Comparison of ENCODE assay signal across 23 mouse cellular contexts in the genomic region with DNA sequence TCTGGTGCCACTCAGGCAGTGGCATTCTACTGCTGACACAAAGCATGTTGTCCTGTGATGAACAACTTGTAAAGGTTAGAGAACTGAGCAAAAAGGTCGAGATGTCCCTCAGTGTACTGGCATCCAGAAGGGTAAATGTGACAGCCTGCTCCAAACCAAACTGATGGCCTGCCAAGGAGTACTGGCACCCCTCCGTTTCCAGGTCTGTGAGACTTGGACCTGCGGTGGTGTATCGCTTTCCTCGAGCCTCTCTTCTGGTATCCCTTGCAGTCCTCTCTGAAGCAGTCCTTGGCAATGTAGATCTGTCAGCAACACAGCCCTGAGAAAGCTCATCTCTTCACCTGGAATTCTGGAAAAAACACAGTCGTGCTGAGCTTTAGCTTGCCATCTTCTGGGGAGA. TPM values are rescaled to one million over a fixed set of nuclear protein-coding genes. Genes with fewer than 3 reads are reported as not detected.
DNase-seq lines count a peak whose midpoint lies in the region; ATAC-seq and TF ChIP-seq lines count a peak whose summit lies in the region.
"Had no signal": no experiment of that assay in that cellular context is flagged by ENCODE, and none has a peak within 500 bp of the region (broad histone marks: within the 10 kb centered on the region; RNA-seq: fewer than 3 reads in every experiment).

No protein-coding gene starts in this region.

- no peaks in the 10 kb centered on the region for H3K9me3 ChIP-seq in hindbrain, embryonic 14.5 days (ENCODE audit: control insufficient read depth, low read length)
- no peaks in the 10 kb centered on the region for H3K9me3 ChIP-seq in forebrain, embryonic 14.5 days (replicated peaks; ENCODE audit: control insufficient read depth, low read length)
- H3K9me3 ChIP-seq: forebrain, embryonic 13.5 days; heart, embryonic 15.5 days; liver, embryonic 13.5 days; midbrain, embryonic 12.5 days; neural tube, embryonic 15.5 days; stomach, embryonic 15.5 days had no signal

- no peak overlapping the region for H3K4me3 ChIP-seq in gastrocnemius, adult 2 months
- no peak overlapping the region for H3K4me3 ChIP-seq in hindbrain, embryonic 14.5 days (replicated peaks; ENCODE audit: low read length)
- no peak overlapping the region for H3K4me3 ChIP-seq in forebrain, embryonic 14.5 days (ENCODE audit: low read depth, low read length)
- H3K4me3 ChIP-seq: forebrain, embryonic 13.5 days; heart, embryonic 15.5 days; liver, embryonic 13.5 days; midbrain, embryonic 12.5 days; neural tube, embryonic 15.5 days; stomach, embryonic 15.5 days had no signal

- no peak for ATAC-seq in hindbrain, embryonic 14.5 days (ENCODE audit: low FRiP score)
- no peak for ATAC-seq in forebrain, embryonic 14.5 days
- ATAC-seq: forebrain, embryonic 13.5 days; hindbrain, embryonic 16.5 days; intestine, postnatal 0 days had no signal

- no peaks in the 10 kb centered on the region for H3K4me1 ChIP-seq in hindbrain, embryonic 14.5 days (replicated peaks; ENCODE audit: control insufficient read depth, insufficient read depth, low read length)
- peaks cover 4% of the 10 kb centered on the region; the same call in 1 of the 2 replicates for H3K4me1 ChIP-seq in forebrain, embryonic 14.5 days (ENCODE audit: control insufficient read depth, insufficient read depth, low read length)

- TF ChIP-seq CTCF in gastrocnemius, adult 2 months (IDR thresholded peaks at IDR 0.05): no peak

- WGBS in hindbrain, embryonic 14.5 days: 91% methylated on average over 6 of the region's 6 CpGs
- WGBS in forebrain, embryonic 14.5 days: 86% methylated on average over 6 of the region's 6 CpGs

- H3K27me3 ChIP-seq in hindbrain, embryonic 14.5 days (ENCODE audit: control insufficient read depth, insufficient read depth, low read length): no peaks in the 10 kb centered on the region
- no peaks in the 10 kb centered on the region for H3K27me3 ChIP-seq in forebrain, embryonic 14.5 days (replicated peaks; ENCODE audit: control insufficient read depth, insufficient read depth, low read length)
- H3K27me3 ChIP-seq: forebrain, embryonic 13.5 days; heart, embryonic 15.5 days; liver, embryonic 13.5 days; midbrain, embryonic 12.5 days; neural tube, embryonic 15.5 days; stomach, embryonic 15.5 days had no signal

- intact Hi-C loops in gastrocnemius, adult 2 months (cut with DNase I): loop anchor here (5.0 kb wide), 1 partner anchor 53 kb away; no protein-coding TSS in a partner anchor

- peak; percentile 77 to 86 for DNase-seq in cerebellum, adult 18-20 months
- DNase-seq in cerebellum, adult 9-11 months: peak; percentile 88
- peak; percentile 86 for DNase-seq in gastrocnemius, adult 2 months
- DNase-seq in skeletal muscle tissue, adult 2 months (ENCODE audit: low read depth, low spot score): peak; percentile 60
- DNase-seq in layer of hippocampus, postnatal 14 days (ENCODE audit: low spot score in 2 of 2): no peak
- DNase-seq in hindbrain, embryonic 14.5 days (ENCODE audit: low spot score): no peak
- DNase-seq in forebrain, embryonic 14.5 days (ENCODE audit: low spot score): no peak
- DNase-seq: adrenal gland, adult 8-10 months; heart, postnatal 4 days; kidney, postnatal 4 days; liver, embryonic 13.5 days; lung, adult 2 months; right cerebral cortex, adult 18-20 months; right cerebral cortex, postnatal 4 days; thymus, postnatal 25 days had no signal

- peak overlapping the region; percentile 80 for H3K27ac ChIP-seq in gastrocnemius, adult 2 months
- no peak overlapping the region for H3K27ac ChIP-seq in hindbrain, embryonic 14.5 days
- no peak overlapping the region for H3K27ac ChIP-seq in forebrain, embryonic 14.5 days (ENCODE audit: low read depth, low read length)
- H3K27ac ChIP-seq: forebrain, embryonic 13.5 days; heart, embryonic 15.5 days; liver, embryonic 13.5 days; midbrain, embryonic 12.5 days; neural tube, embryonic 15.5 days; stomach, embryonic 15.5 days had no signal

- H3K36me3 ChIP-seq in hindbrain, embryonic 14.5 days (replicated peaks; ENCODE audit: control insufficient read depth, insufficient read depth): no peaks in the 10 kb centered on the region
- no peaks in the 10 kb centered on the region for H3K36me3 ChIP-seq in forebrain, embryonic 14.5 days (ENCODE audit: control insufficient read depth, insufficient read depth, low read length)
- H3K36me3 ChIP-seq: heart, embryonic 15.5 days; liver, embryonic 13.5 days; neural tube, embryonic 15.5 days; stomach, embryonic 15.5 days had no signal

- H3K9ac ChIP-seq in hindbrain, embryonic 14.5 days: no peak overlapping the region
- no peak overlapping the region for H3K9ac ChIP-seq in forebrain, embryonic 14.5 days (ENCODE audit: low read length)
- H3K9ac ChIP-seq: forebrain, embryonic 13.5 days; heart, embryonic 15.5 days; liver, embryonic 13.5 days; midbrain, embryonic 12.5 days; neural tube, embryonic 15.5 days; stomach, embryonic 15.5 days had no signal

- H3K4me2 ChIP-seq in hindbrain, embryonic 14.5 days (replicated peaks): no peak overlapping the region
- no peak overlapping the region for H3K4me2 ChIP-seq in forebrain, embryonic 14.5 days (ENCODE audit: low read length)
- H3K4me2 ChIP-seq: forebrain, embryonic 13.5 days; heart, embryonic 15.5 days; liver, embryonic 13.5 days; midbrain, embryonic 12.5 days; neural tube, embryonic 15.5 days; stomach, embryonic 15.5 days had no signal

RNA-seq across cellular contexts. Expression of a gene that starts 53.4 kb away (rescaled TPM):
- total RNA-seq in gastrocnemius, adult 2 months (2021): 10 to 100 TPM; 32.2 to 48.0 TPM
- total RNA-seq in layer of hippocampus, postnatal 14 days (2021): 10 to 100 TPM; 13.1 to 14.2 TPM
- polyA plus RNA-seq in hindbrain, embryonic 14.5 days (2014; fragmentation: Nextera tagmentation; extraction: Ambion mirVana): 3.6 and 4.0 TPM in 2 replicates
- polyA plus RNA-seq in forebrain, embryonic 14.5 days (2014; fragmentation: Nextera tagmentation; extraction: Ambion mirVana): 4.0 and 5.1 TPM in 2 replicates
- total RNA-seq: megakaryocyte, adult 5-6 weeks had no signal

RNA-seq across cellular contexts. Expression of a gene that starts 56.9 kb away (rescaled TPM):
- total RNA-seq in gastrocnemius, adult 2 months (2021): 10 to 100 TPM in 1 of 2 experiments, 1 to 10 TPM in 1; 8.4 to 13.6 TPM
- total RNA-seq in layer of hippocampus, postnatal 14 days (2021): 10 to 100 TPM; 11.3 to 12.0 TPM
- polyA plus RNA-seq in hindbrain, embryonic 14.5 days (2014; fragmentation: Nextera tagmentation; extraction: Ambion mirVana): 38.2 and 53.2 TPM in 2 replicates
- polyA plus RNA-seq in forebrain, embryonic 14.5 days (2014; fragmentation: Nextera tagmentation; extraction: Ambion mirVana): 73.7 and 82.0 TPM in 2 replicates

Comparison
In these comparisons a context has a peak if more than half of its experiments do, and no peak if none do; other contexts are left out.
1. DNase-seq: peak in cerebellum, adult 18-20 months (2 of 2), cerebellum, adult 9-11 months (single experiment), gastrocnemius, adult 2 months (single experiment) and skeletal muscle tissue, adult 2 months (single experiment); none in layer of hippocampus, postnatal 14 days (0 of 2), hindbrain, embryonic 14.5 days (single experiment) and forebrain, embryonic 14.5 days (single experiment).